Mouse (Mus musculus): ENCODE results near the gene 1190005I06Rik.
A peak's percentile ranks its signal among the peaks of the same experiment; 100 is the strongest.

1190005I06Rik gene

GRCm38 (mm10) chr8:120577821-120578220 is 69.6 kb downstream of the 1190005I06Rik start:
- no peak for DNase-seq (ENCODE audit: low spot score)

- DNase-seq (ENCODE audit: low spot score): no peak
Observed at GRCm38 (mm10) chr8:120575801-120576200, 71.6 kb downstream of the 1190005I06Rik start.

GRCm38 (mm10) chr8:120574941-120575340 is 72.5 kb downstream of the 1190005I06Rik start:
- DNase-seq (ENCODE audit: low spot score): peak; percentile 70

GRCm38 (mm10) chr8:120573866-120574265 is 73.6 kb downstream of the 1190005I06Rik start:
- no peak for DNase-seq (ENCODE audit: low spot score)

- no peak for DNase-seq (ENCODE audit: low spot score)
Observed at GRCm38 (mm10) chr8:120572534-120572933, 74.9 kb downstream of the 1190005I06Rik start.

GRCm38 (mm10) chr8:120571561-120571960 is 75.9 kb downstream of the 1190005I06Rik start:
- no peak for DNase-seq (ENCODE audit: low spot score)

GRCm38 (mm10) chr8:120569939-120570715 is 77.3 kb downstream of the 1190005I06Rik start:
- DNase-seq (ENCODE audit: low spot score): peak; percentile 93

GRCm38 (mm10) chr8:120569123-120569522 is 78.3 kb downstream of the 1190005I06Rik start:
- DNase-seq (ENCODE audit: low spot score): no peak

- DNase-seq (ENCODE audit: low spot score): no peak
Observed at GRCm38 (mm10) chr8:120568164-120568798, 79.2 kb downstream of the 1190005I06Rik start.

GRCm38 (mm10) chr8:120567731-120568130 is 79.7 kb downstream of the 1190005I06Rik start:
- DNase-seq (ENCODE audit: low spot score): no peak

- DNase-seq (ENCODE audit: low spot score): peak; percentile 68
Observed at GRCm38 (mm10) chr8:120566681-120567080, 80.8 kb downstream of the 1190005I06Rik start.

GRCm38 (mm10) chr8:120565151-120565711 is 82.2 kb downstream of the 1190005I06Rik start:
- DNase-seq (ENCODE audit: low spot score): peak; percentile 42

- DNase-seq (ENCODE audit: low spot score): peak; percentile 97
Observed at GRCm38 (mm10) chr8:120563851-120564837, 83.3 kb downstream of the 1190005I06Rik start.

- peak; percentile 89 for DNase-seq (ENCODE audit: low spot score)
Observed at GRCm38 (mm10) chr8:120563348-120563724, 84.1 kb downstream of the 1190005I06Rik start.

GRCm38 (mm10) chr8:120562680-120563347 is 84.6 kb downstream of the 1190005I06Rik start:
- peak; percentile 21 for DNase-seq (ENCODE audit: low spot score)

- DNase-seq (ENCODE audit: low spot score): peak; percentile 64
Observed at GRCm38 (mm10) chr8:120561539-120562435, 85.6 kb downstream of the 1190005I06Rik start.

GRCm38 (mm10) chr8:120560535-120560934 is 86.9 kb downstream of the 1190005I06Rik start:
- DNase-seq (ENCODE audit: low spot score): peak; percentile 83

- peak; percentile 93 for DNase-seq (ENCODE audit: low spot score)
Observed at GRCm38 (mm10) chr8:120559654-120560053, 87.8 kb downstream of the 1190005I06Rik start.

Measured in MN1 (cell line).